Mouse (Mus musculus): ENCODE data around the gene Prss44. TPM values are rescaled to one million over a fixed set of nuclear protein-coding genes. Genes with fewer than 3 reads are reported as not detected.

Gene Prss44
- polyA plus RNA-seq, 1 experiment from 2014 or later = not detected

GRCm38 (mm10) chr9:110840905-110841304, 27.1 kb downstream of the Prss44 start:
- H3K9me3 ChIP-seq (ENCODE audit: low read length) = no peaks in the 10 kb centered on the region
- H3K4me1 ChIP-seq (ENCODE audit: insufficient read depth, low read depth, low read length) = no peaks in the 10 kb centered on the region; the same call in 1 of the 2 replicates
- no peak overlapping the region for H3K4me3 ChIP-seq (ENCODE audit: low read depth, low read length)
- H3K4me2 ChIP-seq (replicated peaks; ENCODE audit: low read depth, low read length) = no peak overlapping the region
- TF ChIP-seq EP300 (IDR thresholded peaks at IDR 0.05) (no peak), CTCF (IDR thresholded peaks at IDR 0.05) (no peak)
- WGBS = 79% methylated on average over 6 of the region's 6 CpGs
- H3K9ac ChIP-seq (replicated peaks; ENCODE audit: low read depth) = no peak overlapping the region
- DNase-seq (ENCODE audit: low spot score) = no peak
- H3K36me3 ChIP-seq (ENCODE audit: insufficient read depth, low read length) = no peaks in the 10 kb centered on the region
- H3K27me3 ChIP-seq (replicated peaks; ENCODE audit: insufficient read depth, low read length) = no peaks in the 10 kb centered on the region
- H3K27ac ChIP-seq (ENCODE audit: low read length) = no peak overlapping the region
- ATAC-seq = no peak

- Histone ChIP-seq H3K9ac (replicated peaks; ENCODE audit: low read depth) (no peak overlapping the region), H3K4me2 (replicated peaks; ENCODE audit: low read depth, low read length) (no peak overlapping the region), H3K4me3 (ENCODE audit: low read depth, low read length) (no peak overlapping the region), H3K4me1 (ENCODE audit: insufficient read depth, low read depth, low read length) (no peaks in the 10 kb centered on the region; the same call in 1 of the 2 replicates), H3K36me3 (ENCODE audit: insufficient read depth, low read length) (no peaks in the 10 kb centered on the region), H3K9me3 (ENCODE audit: low read length) (no peaks in the 10 kb centered on the region), H3K27ac (ENCODE audit: low read length) (no peak overlapping the region), H3K27me3 (replicated peaks; ENCODE audit: insufficient read depth, low read length) (no peaks in the 10 kb centered on the region)
- ATAC-seq = peak; percentile 82
- DNase-seq (ENCODE audit: low spot score) = peak; percentile 90
- TF ChIP-seq EP300 (IDR thresholded peaks at IDR 0.05) (no peak), CTCF (IDR thresholded peaks at IDR 0.05) (no peak)
- 23% methylated on average over 2 of the region's 2 CpGs for WGBS
Observed at GRCm38 (mm10) chr9:110841438-110841837, 27.6 kb downstream of the Prss44 start.

GRCm38 (mm10) chr9:110844206-110844605, 30.4 kb downstream of the Prss44 start, which contains the start of gene Prss46:
Prss46 (plus strand) TSS chr9:110844506.
- no peaks in the 10 kb centered on the region for H3K27me3 ChIP-seq (replicated peaks; ENCODE audit: insufficient read depth, low read length)
- no peak within 1 kb of the TSS for H3K27ac ChIP-seq (ENCODE audit: low read length)
- WGBS = 72% methylated on average over 10 of the region's 10 CpGs
- H3K36me3 ChIP-seq (ENCODE audit: insufficient read depth, low read length) = no peaks in the 10 kb centered on the region
- H3K9me3 ChIP-seq (ENCODE audit: low read length) = no peaks in the 10 kb centered on the region
- DNase-seq (ENCODE audit: low spot score) (no peak), ATAC-seq (no peak)
- H3K9ac ChIP-seq (replicated peaks; ENCODE audit: low read depth) = no peak within 1 kb of the TSS
- H3K4me1 ChIP-seq (ENCODE audit: insufficient read depth, low read depth, low read length) = no peaks in the 10 kb centered on the region; the same call in 1 of the 2 replicates
- TF ChIP-seq EP300 (IDR thresholded peaks at IDR 0.05) (no peak), CTCF (IDR thresholded peaks at IDR 0.05) (no peak)
- no peak within 1 kb of the TSS for H3K4me3 ChIP-seq (ENCODE audit: low read depth, low read length)
- H3K4me2 ChIP-seq (replicated peaks; ENCODE audit: low read depth, low read length) = no peak within 1 kb of the TSS

- no peaks in the 10 kb centered on the region for H3K36me3 ChIP-seq (ENCODE audit: insufficient read depth, low read length)
- H3K4me2 ChIP-seq (replicated peaks; ENCODE audit: low read depth, low read length) = no peak overlapping the region
- no peak overlapping the region for H3K4me3 ChIP-seq (ENCODE audit: low read depth, low read length)
- WGBS = 63% methylated on average over 7 of the region's 7 CpGs
- ATAC-seq = no peak
- H3K27ac ChIP-seq (ENCODE audit: low read length) = no peak overlapping the region
- no peak for TF ChIP-seq CTCF (IDR thresholded peaks at IDR 0.05)
- no peaks in the 10 kb centered on the region for H3K27me3 ChIP-seq (replicated peaks; ENCODE audit: insufficient read depth, low read length)
- no peak for DNase-seq (ENCODE audit: low spot score)
- H3K4me1 ChIP-seq (ENCODE audit: insufficient read depth, low read depth, low read length) = no peaks in the 10 kb centered on the region
- H3K9me3 ChIP-seq (ENCODE audit: low read length) = no peaks in the 10 kb centered on the region
- no peak overlapping the region for H3K9ac ChIP-seq (replicated peaks; ENCODE audit: low read depth)
Observed at GRCm38 (mm10) chr9:110849162-110849561, 35.4 kb downstream of the Prss44 start.

GRCm38 (mm10) chr9:110855903-110856302, 42.1 kb downstream of the Prss44 start:
- Histone ChIP-seq H3K9me3 (ENCODE audit: low read length) (no peaks in the 10 kb centered on the region), H3K4me2 (replicated peaks; ENCODE audit: low read depth, low read length) (no peak overlapping the region), H3K9ac (replicated peaks; ENCODE audit: low read depth) (no peak overlapping the region), H3K27ac (ENCODE audit: low read length) (no peak overlapping the region), H3K36me3 (ENCODE audit: insufficient read depth, low read length) (no peaks in the 10 kb centered on the region), H3K27me3 (replicated peaks; ENCODE audit: insufficient read depth, low read length) (no peaks in the 10 kb centered on the region; the same call in 1 of the 2 replicates), H3K4me3 (ENCODE audit: low read depth, low read length) (no peak overlapping the region), H3K4me1 (ENCODE audit: insufficient read depth, low read depth, low read length) (no peaks in the 10 kb centered on the region)
- ATAC-seq (no peak), DNase-seq (ENCODE audit: low spot score) (no peak)
- WGBS = 66% methylated on average over 7 of the region's 7 CpGs
- TF ChIP-seq CTCF (IDR thresholded peaks at IDR 0.05) (no peak), EP300 (IDR thresholded peaks at IDR 0.05) (no peak)

GRCm38 (mm10) chr9:110856920-110857319, 43.1 kb downstream of the Prss44 start:
- no peak overlapping the region for H3K4me3 ChIP-seq (ENCODE audit: low read depth, low read length)

More at GRCm38 (mm10) chr9:110856920-110857319, 43.1 kb downstream of the Prss44 start:
- Histone ChIP-seq H3K9ac (replicated peaks; ENCODE audit: low read depth) (no peak overlapping the region), H3K27me3 (replicated peaks; ENCODE audit: insufficient read depth, low read length) (no peaks in the 10 kb centered on the region; the same call in 1 of the 2 replicates), H3K27ac (ENCODE audit: low read length) (no peak overlapping the region), H3K36me3 (ENCODE audit: insufficient read depth, low read length) (no peaks in the 10 kb centered on the region), H3K4me1 (ENCODE audit: insufficient read depth, low read depth, low read length) (no peaks in the 10 kb centered on the region), H3K4me2 (replicated peaks; ENCODE audit: low read depth, low read length) (no peak overlapping the region), H3K9me3 (ENCODE audit: low read length) (no peaks in the 10 kb centered on the region)
- TF ChIP-seq CTCF (IDR thresholded peaks at IDR 0.05) = no peak
- TF ChIP-seq EP300 (IDR thresholded peaks at IDR 0.05) = no peak
- DNase-seq (ENCODE audit: low spot score) (no peak), ATAC-seq (no peak)
- WGBS = 23% methylated on average over 4 of the region's 4 CpGs

Measured in lung, postnatal 0 days (tissue).